Mouse (Mus musculus): ENCODE results near the gene Frrs1. TPM values are rescaled to one million over a fixed set of nuclear protein-coding genes. Genes with fewer than 3 reads are reported as not detected.

Gene Frrs1
- polyA plus RNA-seq, 1 experiment = 0.92 TPM

GRCm38 (mm10) chr3:116942751-116943150 is 83.5 kb downstream of the Frrs1 start:
- Histone ChIP-seq H3K27ac (ENCODE audit: insufficient read depth, low read length) (no peak overlapping the region), H3K27me3 (ENCODE audit: control insufficient read depth, insufficient read depth, low read length) (no peaks in the 10 kb centered on the region; the same call in 1 of the 2 replicates), H3K4me1 (ENCODE audit: control insufficient read depth, insufficient read depth, low read length) (no peaks in the 10 kb centered on the region), H3K4me3 (replicated peaks; ENCODE audit: insufficient read depth, low read depth, low read length) (no peak overlapping the region)
- 41% methylated on average over 6 of the region's 6 CpGs for WGBS
- TF ChIP-seq CTCF (IDR thresholded peaks at IDR 0.05; ENCODE audit: borderline replicate concordance, insufficient read depth, low read depth, low read length) = no peak
- TF ChIP-seq POLR2A (IDR thresholded peaks at IDR 0.05; ENCODE audit: borderline replicate concordance, insufficient read depth, low read length) = no peak
- no peak for DNase-seq

GRCm38 (mm10) chr3:116943422-116943821 is 84.2 kb downstream of the Frrs1 start:
- no peak for DNase-seq
- TF ChIP-seq CTCF (IDR thresholded peaks at IDR 0.05; ENCODE audit: borderline replicate concordance, insufficient read depth, low read depth, low read length) (no peak), POLR2A (IDR thresholded peaks at IDR 0.05; ENCODE audit: borderline replicate concordance, insufficient read depth, low read length) (no peak)
- Histone ChIP-seq H3K4me3 (replicated peaks; ENCODE audit: insufficient read depth, low read depth, low read length) (no peak overlapping the region), H3K27ac (ENCODE audit: insufficient read depth, low read length) (no peak overlapping the region), H3K27me3 (ENCODE audit: control insufficient read depth, insufficient read depth, low read length) (no peaks in the 10 kb centered on the region; the same call in 1 of the 2 replicates), H3K4me1 (ENCODE audit: control insufficient read depth, insufficient read depth, low read length) (no peaks in the 10 kb centered on the region)
- 9% methylated on average over 4 of the region's 4 CpGs for WGBS

GRCm38 (mm10) chr3:116946476-116946875 is 87.2 kb downstream of the Frrs1 start:
- no peak for DNase-seq
- Histone ChIP-seq H3K27ac (ENCODE audit: insufficient read depth, low read length) (no peak overlapping the region), H3K4me3 (replicated peaks; ENCODE audit: insufficient read depth, low read depth, low read length) (no peak overlapping the region), H3K4me1 (ENCODE audit: control insufficient read depth, insufficient read depth, low read length) (no peaks in the 10 kb centered on the region), H3K27me3 (ENCODE audit: control insufficient read depth, insufficient read depth, low read length) (no peaks in the 10 kb centered on the region; the same call in 1 of the 2 replicates)
- 91% methylated on average over 4 of the region's 4 CpGs for WGBS
- TF ChIP-seq POLR2A (IDR thresholded peaks at IDR 0.05; ENCODE audit: borderline replicate concordance, insufficient read depth, low read length) = no peak
- no peak for TF ChIP-seq CTCF (IDR thresholded peaks at IDR 0.05; ENCODE audit: borderline replicate concordance, insufficient read depth, low read depth, low read length)

- no peak for DNase-seq
- no peak for TF ChIP-seq POLR2A (IDR thresholded peaks at IDR 0.05; ENCODE audit: borderline replicate concordance, insufficient read depth, low read length)
- TF ChIP-seq CTCF (IDR thresholded peaks at IDR 0.05; ENCODE audit: borderline replicate concordance, insufficient read depth, low read depth, low read length) = no peak
- WGBS = 89% methylated on average over 6 of the region's 6 CpGs
Observed at GRCm38 (mm10) chr3:116950665-116951115, 91.4 kb downstream of the Frrs1 start.

GRCm38 (mm10) chr3:116951489-116951888 is 92.2 kb downstream of the Frrs1 start:
- Histone ChIP-seq H3K27me3 (ENCODE audit: control insufficient read depth, insufficient read depth, low read length) (no peaks in the 10 kb centered on the region), H3K27ac (ENCODE audit: insufficient read depth, low read length) (no peak overlapping the region), H3K4me3 (replicated peaks; ENCODE audit: insufficient read depth, low read depth, low read length) (no peak overlapping the region), H3K4me1 (ENCODE audit: control insufficient read depth, insufficient read depth, low read length) (no peaks in the 10 kb centered on the region)
- no peak for DNase-seq
- TF ChIP-seq CTCF (IDR thresholded peaks at IDR 0.05; ENCODE audit: borderline replicate concordance, insufficient read depth, low read depth, low read length) (no peak), POLR2A (IDR thresholded peaks at IDR 0.05; ENCODE audit: borderline replicate concordance, insufficient read depth, low read length) (no peak)
- WGBS = 92% methylated on average over 3 of the region's 3 CpGs

More at GRCm38 (mm10) chr3:116950665-116951115, 91.4 kb downstream of the Frrs1 start:
- no peaks in the 10 kb centered on the region for H3K4me1 ChIP-seq (ENCODE audit: control insufficient read depth, insufficient read depth, low read length)
- no peak overlapping the region for H3K27ac ChIP-seq (ENCODE audit: insufficient read depth, low read length)
- no peaks in the 10 kb centered on the region for H3K27me3 ChIP-seq (ENCODE audit: control insufficient read depth, insufficient read depth, low read length)
- no peak overlapping the region for H3K4me3 ChIP-seq (replicated peaks; ENCODE audit: insufficient read depth, low read depth, low read length)

- Histone ChIP-seq H3K27me3 (ENCODE audit: control insufficient read depth, insufficient read depth, low read length) (no peaks in the 10 kb centered on the region), H3K4me1 (ENCODE audit: control insufficient read depth, insufficient read depth, low read length) (no peaks in the 10 kb centered on the region), H3K27ac (ENCODE audit: insufficient read depth, low read length) (no peak overlapping the region), H3K4me3 (replicated peaks; ENCODE audit: insufficient read depth, low read depth, low read length) (no peak overlapping the region)
- WGBS = 92% methylated on average over 8 of the region's 8 CpGs
- TF ChIP-seq CTCF (IDR thresholded peaks at IDR 0.05; ENCODE audit: borderline replicate concordance, insufficient read depth, low read depth, low read length) = no peak
- TF ChIP-seq POLR2A (IDR thresholded peaks at IDR 0.05; ENCODE audit: borderline replicate concordance, insufficient read depth, low read length) = no peak
- DNase-seq = no peak
Observed at GRCm38 (mm10) chr3:116952242-116952899, 93.1 kb downstream of the Frrs1 start.

- Histone ChIP-seq H3K4me3 (replicated peaks; ENCODE audit: insufficient read depth, low read depth, low read length) (no peak overlapping the region), H3K4me1 (ENCODE audit: control insufficient read depth, insufficient read depth, low read length) (no peaks in the 10 kb centered on the region), H3K27me3 (ENCODE audit: control insufficient read depth, insufficient read depth, low read length) (no peaks in the 10 kb centered on the region), H3K27ac (ENCODE audit: insufficient read depth, low read length) (no peak overlapping the region)
- TF ChIP-seq CTCF (IDR thresholded peaks at IDR 0.05; ENCODE audit: borderline replicate concordance, insufficient read depth, low read depth, low read length) (no peak), POLR2A (IDR thresholded peaks at IDR 0.05; ENCODE audit: borderline replicate concordance, insufficient read depth, low read length) (no peak)
- WGBS = 93% methylated on average over 6 of the region's 6 CpGs
- DNase-seq = no peak
Observed at GRCm38 (mm10) chr3:116953366-116953765, 94.1 kb downstream of the Frrs1 start.

GRCm38 (mm10) chr3:116955061-116955460 is 95.8 kb downstream of the Frrs1 start:
- no peaks in the 10 kb centered on the region for H3K4me1 ChIP-seq (ENCODE audit: control insufficient read depth, insufficient read depth, low read length)
- no peaks in the 10 kb centered on the region for H3K27me3 ChIP-seq (ENCODE audit: control insufficient read depth, insufficient read depth, low read length)
- H3K27ac ChIP-seq (ENCODE audit: insufficient read depth, low read length) = no peak overlapping the region
- DNase-seq = no peak
- H3K4me3 ChIP-seq (replicated peaks; ENCODE audit: insufficient read depth, low read depth, low read length) = no peak overlapping the region
- no peak for TF ChIP-seq CTCF (IDR thresholded peaks at IDR 0.05; ENCODE audit: borderline replicate concordance, insufficient read depth, low read depth, low read length)
- no peak for TF ChIP-seq POLR2A (IDR thresholded peaks at IDR 0.05; ENCODE audit: borderline replicate concordance, insufficient read depth, low read length)
- WGBS = 68% methylated on average over 6 of the region's 6 CpGs

Other genes starting within 250 kb of the Frrs1 start
- gene Trmt13, start 244.9 kb upstream of the Frrs1 start, polyA plus RNA-seq (2012; rRNA removed) = 20.6 and 22.9 TPM in 2 replicates
- 45.2 and 47.2 TPM in 2 replicates for gene Mfsd14a, start 196.8 kb upstream of the Frrs1 start, polyA plus RNA-seq (2012; rRNA removed)
- not detected in 2 replicates for gene Gm43191, start 178.2 kb upstream of the Frrs1 start, polyA plus RNA-seq (2012; rRNA removed)
- 14.4 and 16.2 TPM in 2 replicates for gene Slc35a3, start 146.6 kb upstream of the Frrs1 start, polyA plus RNA-seq (2012; rRNA removed)
- gene Agl, start 51.3 kb upstream of the Frrs1 start, polyA plus RNA-seq (2012; rRNA removed) = 20.6 and 20.8 TPM in 2 replicates
- gene 4930455H04Rik, start 108.8 kb downstream of the Frrs1 start, polyA plus RNA-seq (2012; rRNA removed) = not detected in 2 replicates
- gene Palmd, start 109.5 kb downstream of the Frrs1 start, polyA plus RNA-seq (2012; rRNA removed) = 5.1 TPM in 2 replicates

Data from cerebellum, adult 2 months (tissue).